Mouse (Mus musculus): ENCODE measurements at regions not wholly inside any gene's neighbourhood (a gene's known extent, or its start where the extent isn't known, plus 50 kb on each side); places are given as distances from the start of the nearest gene placed in this dataset.
"Not testable (repeated sequence)": the region's sequence is repeated elsewhere in the genome, so short reads cannot be mapped to it uniquely, and the experiment has no call there.

- WGBS: 77% methylated on average over 4 of the region's 4 CpGs
- H3K4me2 ChIP-seq (ENCODE audit: low read depth, low read length): no peak overlapping the region
- no peaks in the 10 kb centered on the region for H3K9me3 ChIP-seq (replicated peaks; ENCODE audit: control insufficient read depth, low read length)
- no peak overlapping the region for H3K27ac ChIP-seq (replicated peaks; ENCODE audit: low read depth, low read length)
- no peak for DNase-seq (ENCODE audit: low spot score)
- H3K27me3 ChIP-seq (ENCODE audit: control insufficient read depth, insufficient read depth, low read length): no peaks in the 10 kb centered on the region
- no peak overlapping the region for H3K9ac ChIP-seq (replicated peaks; ENCODE audit: low read length)
- H3K36me3 ChIP-seq (replicated peaks; ENCODE audit: control insufficient read depth, insufficient read depth, low read depth, low read length): no peaks in the 10 kb centered on the region
- no peak overlapping the region for H3K4me3 ChIP-seq (ENCODE audit: low read depth, low read length)
- H3K4me1 ChIP-seq (ENCODE audit: control insufficient read depth, insufficient read depth, low read length): no peaks in the 10 kb centered on the region
- no peak for ATAC-seq (replicated peaks; ENCODE audit: insufficient number of reproducible peaks, low FRiP score, low TSS enrichment, low read depth)
Measured at GRCm38 (mm10) chr1:35881521-35881920, 186.7 kb upstream of the Hs6st1 start.

GRCm38 (mm10) chr1:35882101-35882500, 186.1 kb upstream of the Hs6st1 start:
- no peak overlapping the region for H3K4me2 ChIP-seq (ENCODE audit: low read depth, low read length)
- ATAC-seq (replicated peaks; ENCODE audit: insufficient number of reproducible peaks, low FRiP score, low TSS enrichment, low read depth): no peak
- DNase-seq (ENCODE audit: low spot score): no peak
- H3K36me3 ChIP-seq (replicated peaks; ENCODE audit: control insufficient read depth, insufficient read depth, low read depth, low read length): no peaks in the 10 kb centered on the region
- no peak overlapping the region for H3K9ac ChIP-seq (replicated peaks; ENCODE audit: low read length)
- H3K27ac ChIP-seq (replicated peaks; ENCODE audit: low read depth, low read length): no peak overlapping the region
- 63% methylated on average over 1 of the region's 1 CpGs for WGBS
- no peaks in the 10 kb centered on the region for H3K9me3 ChIP-seq (replicated peaks; ENCODE audit: control insufficient read depth, low read length)
- H3K4me3 ChIP-seq (ENCODE audit: low read depth, low read length): no peak overlapping the region
- H3K27me3 ChIP-seq (ENCODE audit: control insufficient read depth, insufficient read depth, low read length): no peaks in the 10 kb centered on the region
- no peaks in the 10 kb centered on the region for H3K4me1 ChIP-seq (ENCODE audit: control insufficient read depth, insufficient read depth, low read length)

GRCm38 (mm10) chr1:35889731-35890499, 178.3 kb upstream of the Hs6st1 start:
- H3K36me3 ChIP-seq (replicated peaks; ENCODE audit: control insufficient read depth, insufficient read depth, low read depth, low read length): no peaks in the 10 kb centered on the region
- no peaks in the 10 kb centered on the region for H3K4me1 ChIP-seq (ENCODE audit: control insufficient read depth, insufficient read depth, low read length)
- H3K9ac ChIP-seq (replicated peaks; ENCODE audit: low read length): no peak overlapping the region
- ATAC-seq (replicated peaks; ENCODE audit: insufficient number of reproducible peaks, low FRiP score, low TSS enrichment, low read depth) (no peak; the same call in 1 of the 2 replicates), DNase-seq (ENCODE audit: low spot score) (no peak)
- no peaks in the 10 kb centered on the region for H3K9me3 ChIP-seq (replicated peaks; ENCODE audit: control insufficient read depth, low read length)
- no peaks in the 10 kb centered on the region for H3K27me3 ChIP-seq (ENCODE audit: control insufficient read depth, insufficient read depth, low read length)
- H3K4me3 ChIP-seq (ENCODE audit: low read depth, low read length): no peak overlapping the region
- 77% methylated on average over 19 of the region's 19 CpGs for WGBS
- H3K4me2 ChIP-seq (ENCODE audit: low read depth, low read length): no peak overlapping the region
- H3K27ac ChIP-seq (replicated peaks; ENCODE audit: low read depth, low read length): no peak overlapping the region

- no peak overlapping the region for H3K4me3 ChIP-seq (ENCODE audit: low read depth, low read length)
- H3K27ac ChIP-seq (replicated peaks; ENCODE audit: low read depth, low read length): no peak overlapping the region
- no peaks in the 10 kb centered on the region for H3K9me3 ChIP-seq (replicated peaks; ENCODE audit: control insufficient read depth, low read length)
- ATAC-seq (replicated peaks; ENCODE audit: insufficient number of reproducible peaks, low FRiP score, low TSS enrichment, low read depth): no peak
- no peak for DNase-seq (ENCODE audit: low spot score)
- H3K36me3 ChIP-seq (replicated peaks; ENCODE audit: control insufficient read depth, insufficient read depth, low read depth, low read length): no peaks in the 10 kb centered on the region
- no peaks in the 10 kb centered on the region for H3K4me1 ChIP-seq (ENCODE audit: control insufficient read depth, insufficient read depth, low read length)
- no peak overlapping the region for H3K9ac ChIP-seq (replicated peaks; ENCODE audit: low read length)
- H3K27me3 ChIP-seq (ENCODE audit: control insufficient read depth, insufficient read depth, low read length): no peaks in the 10 kb centered on the region
- H3K4me2 ChIP-seq (ENCODE audit: low read depth, low read length): no peak overlapping the region
- WGBS: 76% methylated on average over 15 of the region's 15 CpGs
Measured at GRCm38 (mm10) chr1:35890500-35890900, 177.7 kb upstream of the Hs6st1 start.

GRCm38 (mm10) chr1:35899536-35899935, 168.7 kb upstream of the Hs6st1 start:
- ATAC-seq (replicated peaks; ENCODE audit: insufficient number of reproducible peaks, low FRiP score, low TSS enrichment, low read depth): no peak
- Histone ChIP-seq H3K27me3 (ENCODE audit: control insufficient read depth, insufficient read depth, low read length) (no peaks in the 10 kb centered on the region), H3K27ac (replicated peaks; ENCODE audit: low read depth, low read length) (no peak overlapping the region), H3K9me3 (replicated peaks; ENCODE audit: control insufficient read depth, low read length) (no peaks in the 10 kb centered on the region), H3K4me1 (ENCODE audit: control insufficient read depth, insufficient read depth, low read length) (no peaks in the 10 kb centered on the region), H3K9ac (replicated peaks; ENCODE audit: low read length) (no peak overlapping the region), H3K4me3 (ENCODE audit: low read depth, low read length) (no peak overlapping the region), H3K4me2 (ENCODE audit: low read depth, low read length) (no peak overlapping the region), H3K36me3 (replicated peaks; ENCODE audit: control insufficient read depth, insufficient read depth, low read depth, low read length) (no peaks in the 10 kb centered on the region)
- no peak for DNase-seq (ENCODE audit: low spot score)
- WGBS: 77% methylated on average over 1 of the region's 1 CpGs

- 90% methylated on average over 9 of the region's 9 CpGs for WGBS
- Histone ChIP-seq H3K4me1 (ENCODE audit: control insufficient read depth, insufficient read depth, low read length) (no peaks in the 10 kb centered on the region), H3K9ac (replicated peaks; ENCODE audit: low read length) (no peak overlapping the region), H3K9me3 (replicated peaks; ENCODE audit: control insufficient read depth, low read length) (no peaks in the 10 kb centered on the region), H3K27ac (replicated peaks; ENCODE audit: low read depth, low read length) (no peak overlapping the region), H3K4me3 (ENCODE audit: low read depth, low read length) (no peak overlapping the region), H3K27me3 (ENCODE audit: control insufficient read depth, insufficient read depth, low read length) (no peaks in the 10 kb centered on the region), H3K36me3 (replicated peaks; ENCODE audit: control insufficient read depth, insufficient read depth, low read depth, low read length) (no peaks in the 10 kb centered on the region), H3K4me2 (ENCODE audit: low read depth, low read length) (no peak overlapping the region)
- ATAC-seq (replicated peaks; ENCODE audit: insufficient number of reproducible peaks, low FRiP score, low TSS enrichment, low read depth) (no peak), DNase-seq (ENCODE audit: low spot score) (no peak)
Measured at GRCm38 (mm10) chr1:35904001-35904547, 164.1 kb upstream of the Hs6st1 start.

GRCm38 (mm10) chr1:35913551-35913950, 154.6 kb upstream of the Hs6st1 start:
- Histone ChIP-seq H3K4me2 (ENCODE audit: low read depth, low read length) (no peak overlapping the region), H3K27ac (replicated peaks; ENCODE audit: low read depth, low read length) (no peak overlapping the region), H3K4me1 (ENCODE audit: control insufficient read depth, insufficient read depth, low read length) (no peaks in the 10 kb centered on the region), H3K9me3 (replicated peaks; ENCODE audit: control insufficient read depth, low read length) (no peaks in the 10 kb centered on the region), H3K27me3 (ENCODE audit: control insufficient read depth, insufficient read depth, low read length) (no peaks in the 10 kb centered on the region), H3K9ac (replicated peaks; ENCODE audit: low read length) (no peak overlapping the region), H3K4me3 (ENCODE audit: low read depth, low read length) (no peak overlapping the region), H3K36me3 (replicated peaks; ENCODE audit: control insufficient read depth, insufficient read depth, low read depth, low read length) (no peaks in the 10 kb centered on the region)
- WGBS: 84% methylated on average over 4 of the region's 4 CpGs
- ATAC-seq (replicated peaks; ENCODE audit: insufficient number of reproducible peaks, low FRiP score, low TSS enrichment, low read depth) (no peak), DNase-seq (ENCODE audit: low spot score) (no peak)

GRCm38 (mm10) chr1:35914175-35914574, 154.0 kb upstream of the Hs6st1 start:
- not testable (repeated sequence) for DNase-seq (ENCODE audit: low spot score); H3K27ac ChIP-seq (replicated peaks; ENCODE audit: low read depth, low read length); H3K4me1 ChIP-seq (ENCODE audit: control insufficient read depth, insufficient read depth, low read length); H3K9ac ChIP-seq (replicated peaks; ENCODE audit: low read length); H3K4me3 ChIP-seq (ENCODE audit: low read depth, low read length); H3K27me3 ChIP-seq (ENCODE audit: control insufficient read depth, insufficient read depth, low read length); ATAC-seq (replicated peaks; ENCODE audit: insufficient number of reproducible peaks, low FRiP score, low TSS enrichment, low read depth); H3K4me2 ChIP-seq (ENCODE audit: low read depth, low read length); H3K9me3 ChIP-seq (replicated peaks; ENCODE audit: control insufficient read depth, low read length); H3K36me3 ChIP-seq (replicated peaks; ENCODE audit: control insufficient read depth, insufficient read depth, low read depth, low read length)
- WGBS: 88% methylated on average over 8 of the region's 8 CpGs
